Mouse (Mus musculus): ENCODE data around the gene Wnt9b.

Gene Wnt9b

DNA sequence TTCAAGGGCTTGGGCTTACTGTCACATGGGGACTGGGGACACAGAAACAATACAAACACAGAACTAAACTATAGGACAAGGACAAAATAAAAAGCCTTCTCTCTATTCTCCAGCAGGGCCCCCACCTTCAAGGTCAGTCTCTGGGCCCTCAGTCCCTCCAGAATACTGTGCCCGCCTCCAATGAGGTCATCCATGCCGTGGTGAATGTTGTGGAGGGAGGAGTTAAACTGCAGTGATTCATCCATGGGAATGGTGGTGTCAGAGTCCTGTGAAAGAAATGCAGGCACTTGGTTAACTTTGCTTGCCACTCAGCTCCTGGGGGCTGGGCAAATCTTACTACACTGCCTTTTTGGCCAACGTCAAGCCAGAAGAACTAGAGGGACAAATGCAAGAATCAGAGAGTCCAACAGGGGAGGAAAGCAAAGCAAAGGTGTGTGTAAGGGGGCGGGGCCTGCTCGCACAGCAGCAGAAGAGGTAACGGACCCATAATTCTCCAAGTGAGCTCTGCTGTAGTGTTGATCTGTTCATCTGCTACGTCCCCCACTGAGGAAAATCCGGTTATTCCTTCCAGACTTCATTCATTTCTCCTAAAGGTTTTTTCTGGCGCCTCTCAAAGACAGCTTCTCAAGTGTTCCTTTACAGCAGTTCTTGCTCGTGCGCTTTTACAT is 65.8 kb downstream of the Wnt9b start:
- DNase-seq (ENCODE audit: low spot score in 2 of 2): no peak

All from frontal cortex, postnatal 14 days (tissue).